Mouse (Mus musculus) gastrocnemius, postnatal 10 days (tissue): ENCODE measurements around the gene Hk3. TPM values are rescaled to one million over a fixed set of nuclear protein-coding genes. Genes with fewer than 3 reads are reported as not detected.

Source experiments
- total RNA-seq, 2 experiments: library from RNA; stranded (reverse); gene quantifications; 2 replicates each; pipeline ENCODE4 v1.2.3; 2021

Gene Hk3
- total RNA-seq, 2 experiments from 2014 or later = 0.85 to 1.3 TPM

Other genes with a start within 250 kb of the Hk3 start
- not detected for gene Eif4e1b, start 237.4 kb downstream of the Hk3 start, total RNA-seq
- 10 to 100 TPM; 23.0 to 26.8 TPM for gene Tspan17, start 232.0 kb downstream of the Hk3 start, total RNA-seq
- 1 to 10 TPM; 3.7 to 4.8 TPM for gene Unc5a, start 72.0 kb downstream of the Hk3 start, total RNA-seq
- 10 to 100 TPM; 17.3 to 22.8 TPM for gene Uimc1, start 78.9 kb upstream of the Hk3 start, total RNA-seq
- 10 to 100 TPM; 12.5 to 16.5 TPM for gene Zfp346, start 83.9 kb upstream of the Hk3 start, total RNA-seq
- not detected for gene Gm17617, start 112.2 kb upstream of the Hk3 start, total RNA-seq
- 10 to 100 TPM; 16.3 to 24.5 TPM for gene Fgfr4, start 131.3 kb upstream of the Hk3 start, total RNA-seq
- gene Nsd1, start 188.4 kb upstream of the Hk3 start, total RNA-seq = 10 to 100 TPM; 75.4 to 89.6 TPM